Mouse (Mus musculus) gastrocnemius, postnatal 36 days (tissue): Measurements from ENCODE around the gene Prdm2. TPM values are rescaled to one million over a fixed set of nuclear protein-coding genes. Genes with fewer than 3 reads are reported as not detected.

Experiments used
- DNase-seq, 2 experiments: peaks; one replicate each; pipeline ENCODE4 v3.0.0; 2022
- intact Hi-C: fragments of 180-260 bp; cut with DNase I; formaldehyde crosslinking; loops from one replicate; pipeline ENCODE4 v1.15.1; 2025
- total RNA-seq, 2 experiments: library from RNA; stranded (reverse); gene quantifications; 2 replicates each; pipeline ENCODE4 v1.2.3; 2021

Prdm2 gene
- total RNA-seq, 2 experiments from 2014 or later, result 17.9 to 19.7 TPM

DNA sequence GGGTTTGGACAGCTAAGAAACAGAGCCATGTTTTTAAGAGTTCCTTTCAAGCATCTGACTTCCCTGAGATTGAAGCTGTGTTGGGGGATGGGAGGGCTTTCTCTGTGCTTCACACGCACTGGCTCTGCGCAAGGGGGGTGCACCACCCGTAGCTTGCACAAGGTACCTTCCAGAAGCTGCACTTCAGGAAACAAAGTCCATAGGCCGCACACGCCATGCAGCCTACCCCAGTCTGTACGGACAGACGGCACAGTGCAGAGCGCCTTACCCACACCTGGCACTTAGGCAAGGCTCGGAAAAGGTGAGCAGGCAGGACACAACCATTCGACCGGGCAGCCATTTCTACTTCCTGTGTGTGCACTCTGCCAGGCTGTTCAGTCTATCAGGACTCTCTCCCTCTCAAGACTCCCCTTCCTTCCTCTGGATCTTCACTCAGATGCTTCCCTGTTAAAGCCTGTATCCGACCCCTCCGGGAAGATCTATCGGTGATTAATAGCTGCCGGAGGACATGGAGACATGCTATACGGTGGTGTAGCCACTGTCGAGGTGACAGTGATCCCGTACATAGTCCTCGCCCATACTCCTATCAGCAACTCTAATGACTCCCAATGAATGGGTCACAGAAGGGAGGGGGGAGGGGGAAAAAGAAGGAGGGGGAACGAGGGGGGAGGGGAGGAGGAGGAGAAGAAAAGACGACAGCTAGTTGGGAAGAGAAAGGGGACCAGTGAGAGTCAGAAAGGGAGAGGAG, 98.4 kb downstream of the Prdm2 start:
- intact Hi-C loops, result loop anchor here (5.0 kb wide), 1 partner anchor 87 kb away; no protein-coding TSS in a partner anchor
- no peak for DNase-seq

DNA sequence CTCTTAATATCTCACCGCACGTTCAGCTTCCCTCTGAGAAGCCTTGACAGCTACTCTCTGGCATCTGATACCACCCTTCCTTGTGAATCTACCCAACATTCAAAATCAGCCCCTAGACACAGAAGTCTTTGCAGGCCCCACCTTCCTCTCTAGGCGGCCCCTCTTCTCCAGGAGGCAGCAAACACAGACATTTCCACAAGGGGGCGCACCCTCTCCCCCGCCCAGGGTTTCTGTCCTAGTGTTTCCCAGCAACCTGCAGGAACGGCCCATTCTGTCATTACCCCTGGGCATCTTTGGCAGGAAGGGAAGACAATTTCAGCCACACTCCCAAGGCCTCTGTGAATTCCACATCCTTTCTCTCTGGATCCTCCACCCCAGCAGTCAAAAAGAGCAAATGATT, 99.8 kb downstream of the Prdm2 start:
- intact Hi-C loops, result loop anchor here (2.0 to 5.0 kb wide), 2 partner anchors 86 to 126 kb away; no protein-coding TSS in a partner anchor
- peak; percentile 64 to 71 for DNase-seq

DNA sequence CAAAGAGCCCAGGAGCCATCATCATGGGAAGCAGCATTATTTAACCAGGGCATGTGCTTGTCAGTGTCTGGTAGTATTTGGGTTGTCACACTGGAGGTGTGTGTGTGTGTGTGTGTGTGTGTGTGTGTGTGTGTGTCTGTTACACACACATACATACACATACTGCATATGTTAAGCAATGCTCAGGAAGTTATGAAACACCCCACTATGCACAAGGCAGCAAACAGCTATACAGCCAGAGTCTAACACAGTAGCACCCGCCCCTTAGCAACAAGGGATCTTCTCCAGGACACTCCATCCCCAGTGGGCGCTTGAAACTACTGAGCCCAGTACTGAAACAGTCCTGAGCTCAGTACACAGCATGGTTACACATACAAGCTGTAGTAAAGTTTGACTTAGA, 100.4 kb downstream of the Prdm2 start:
- intact Hi-C loops, result loop anchor here (2.0 to 5.0 kb wide), 2 partner anchors 85 to 126 kb away; no protein-coding TSS in a partner anchor
- DNase-seq, result no peak

DNA sequence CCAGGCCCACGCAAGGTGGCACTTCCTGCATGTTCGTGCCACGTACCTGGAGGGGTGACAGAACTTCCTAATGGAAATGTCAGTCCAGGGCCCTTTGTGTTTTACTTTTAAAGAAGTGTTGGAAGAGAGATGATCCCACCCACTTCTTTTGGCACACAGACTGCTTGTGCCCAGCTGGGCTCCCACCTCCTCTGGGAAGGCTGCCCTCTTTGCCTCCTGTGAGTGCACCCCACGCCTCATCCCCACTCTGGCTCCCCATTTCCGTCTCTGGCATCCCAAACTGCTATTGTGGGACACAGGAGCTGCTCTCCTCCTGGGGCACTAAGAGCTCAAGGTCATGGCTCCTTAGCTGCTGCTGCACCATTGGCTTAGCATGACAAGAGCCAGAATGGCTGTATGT, 100.9 kb downstream of the Prdm2 start:
- intact Hi-C loops, result loop anchor here (2.0 to 5.0 kb wide), 2 partner anchors 85 to 127 kb away; no protein-coding TSS in a partner anchor
- no peak for DNase-seq

DNA sequence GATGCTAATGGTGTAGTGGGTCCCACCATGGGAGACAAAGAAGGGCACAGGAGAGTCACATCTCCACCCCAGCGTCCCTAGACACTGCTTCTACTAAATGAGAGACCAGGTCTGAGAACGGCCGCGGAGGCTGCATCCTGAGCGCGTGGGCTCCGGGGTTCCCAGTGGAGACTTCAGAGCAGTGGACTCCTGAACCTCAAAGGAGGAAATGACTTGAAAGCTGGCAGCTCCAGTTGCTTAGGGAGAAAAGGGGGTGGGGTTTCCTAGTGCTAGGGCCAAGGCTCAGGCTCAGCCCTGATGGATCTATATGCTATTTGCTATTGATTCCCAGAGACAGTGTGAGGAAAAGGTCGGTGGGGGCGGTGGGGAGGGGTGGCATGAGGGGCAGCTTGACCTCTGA, 104.2 kb downstream of the Prdm2 start:
- DNase-seq, result no peak
- intact Hi-C loops, result no loop called here

DNA sequence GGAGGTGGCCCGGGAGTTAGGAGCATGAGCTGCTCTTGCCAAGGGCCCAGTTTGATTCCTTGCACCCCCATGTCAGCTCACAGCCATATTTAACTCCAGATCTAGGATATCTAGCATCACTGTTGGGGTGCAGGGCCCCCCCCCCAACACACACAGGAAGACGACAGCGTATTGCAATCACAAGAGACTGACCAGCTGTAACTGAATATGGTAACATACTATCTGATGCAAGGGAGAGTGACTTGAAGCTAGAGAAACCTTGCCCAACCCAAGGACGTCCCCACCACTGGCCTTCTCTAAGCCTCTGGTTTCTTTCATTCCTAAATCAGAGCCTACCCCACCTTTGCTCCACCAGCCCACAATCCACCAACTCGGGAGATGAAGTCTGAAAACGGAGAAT, 105.8 kb downstream of the Prdm2 start:
- no peak for DNase-seq
- intact Hi-C loops, result no loop called here

DNA sequence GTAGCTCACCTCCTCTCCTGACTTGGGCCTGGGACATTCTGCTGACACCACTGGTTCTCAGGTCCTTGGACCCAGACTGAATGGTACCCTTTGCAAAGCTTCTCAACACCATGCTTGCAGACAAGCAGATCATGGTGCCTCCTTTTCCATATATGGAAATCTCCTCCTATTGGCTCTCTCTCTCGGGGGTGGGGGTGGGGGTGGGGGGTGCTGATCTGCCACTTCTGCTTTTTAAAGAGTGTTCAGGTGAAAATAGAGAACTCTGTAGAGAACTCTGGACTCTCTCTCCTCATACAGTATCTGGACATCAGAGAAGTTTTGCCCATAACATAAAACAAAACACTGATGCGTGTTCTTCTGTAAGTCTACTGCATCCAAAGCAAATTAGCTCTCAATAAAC, 106.2 kb downstream of the Prdm2 start:
- DNase-seq, result no peak
- intact Hi-C loops, result no loop called here

DNA sequence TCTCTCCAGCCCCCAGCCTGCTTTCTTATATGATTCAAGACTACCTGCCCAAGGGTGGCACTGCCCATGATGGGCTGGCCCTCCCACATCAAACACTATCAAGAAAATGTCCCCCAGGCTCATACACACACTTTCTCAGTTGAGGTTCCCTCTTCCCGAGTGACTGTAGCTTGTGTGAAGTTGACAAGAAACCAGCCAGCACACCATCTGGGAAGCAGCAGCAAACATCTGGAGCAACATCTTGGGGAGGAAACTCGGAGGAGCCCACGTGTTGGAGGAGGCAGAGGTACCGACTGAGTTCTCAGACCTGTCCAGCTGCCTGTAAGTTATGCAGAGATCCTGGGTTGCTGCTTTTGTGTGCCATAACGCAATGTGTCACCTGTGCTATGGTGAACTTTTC, 108.1 kb downstream of the Prdm2 start:
- intact Hi-C loops, result no loop called here
- no peak for DNase-seq

DNA sequence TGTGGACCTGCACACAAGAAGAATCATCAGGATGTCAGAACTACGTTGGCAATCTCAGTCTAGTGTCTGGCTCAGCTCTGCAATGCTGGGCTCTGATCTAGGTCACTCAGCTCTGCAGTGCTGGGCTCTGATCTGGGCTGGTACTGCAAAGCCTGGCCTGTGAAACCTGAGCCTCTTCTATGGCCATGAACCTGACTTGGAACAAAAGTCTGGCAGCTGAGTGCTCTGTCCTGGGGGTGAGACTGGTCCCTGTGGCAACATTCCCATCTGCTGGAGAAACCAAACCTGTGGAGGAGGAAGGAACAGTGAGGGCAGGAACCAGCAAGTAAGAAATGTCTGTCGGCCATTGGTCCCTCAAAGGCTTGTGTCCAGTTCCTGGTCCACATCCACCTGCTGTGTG, 109.0 kb downstream of the Prdm2 start:
- intact Hi-C loops, result no loop called here
- DNase-seq, result no peak

DNA sequence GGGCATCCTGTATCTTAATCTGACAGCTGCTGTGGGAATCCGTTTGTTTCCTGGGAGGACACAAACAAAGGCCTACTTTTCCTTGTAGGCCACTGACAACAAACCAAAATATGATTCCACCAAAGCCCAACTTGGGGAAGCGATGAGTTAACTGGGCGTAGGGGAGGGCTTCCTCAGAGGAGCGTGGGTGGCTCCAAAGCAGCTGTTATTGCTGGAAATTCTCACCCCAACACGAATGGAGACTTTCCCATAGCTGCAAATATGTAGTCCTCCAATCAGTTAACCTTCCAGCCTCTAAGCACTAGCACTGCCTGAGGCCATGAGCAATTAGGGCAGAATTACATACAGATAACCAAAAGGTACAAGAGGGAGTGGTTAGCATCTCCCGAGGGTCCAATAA, 112.6 kb downstream of the Prdm2 start:
- DNase-seq, result no peak
- intact Hi-C loops, result no loop called here

DNA sequence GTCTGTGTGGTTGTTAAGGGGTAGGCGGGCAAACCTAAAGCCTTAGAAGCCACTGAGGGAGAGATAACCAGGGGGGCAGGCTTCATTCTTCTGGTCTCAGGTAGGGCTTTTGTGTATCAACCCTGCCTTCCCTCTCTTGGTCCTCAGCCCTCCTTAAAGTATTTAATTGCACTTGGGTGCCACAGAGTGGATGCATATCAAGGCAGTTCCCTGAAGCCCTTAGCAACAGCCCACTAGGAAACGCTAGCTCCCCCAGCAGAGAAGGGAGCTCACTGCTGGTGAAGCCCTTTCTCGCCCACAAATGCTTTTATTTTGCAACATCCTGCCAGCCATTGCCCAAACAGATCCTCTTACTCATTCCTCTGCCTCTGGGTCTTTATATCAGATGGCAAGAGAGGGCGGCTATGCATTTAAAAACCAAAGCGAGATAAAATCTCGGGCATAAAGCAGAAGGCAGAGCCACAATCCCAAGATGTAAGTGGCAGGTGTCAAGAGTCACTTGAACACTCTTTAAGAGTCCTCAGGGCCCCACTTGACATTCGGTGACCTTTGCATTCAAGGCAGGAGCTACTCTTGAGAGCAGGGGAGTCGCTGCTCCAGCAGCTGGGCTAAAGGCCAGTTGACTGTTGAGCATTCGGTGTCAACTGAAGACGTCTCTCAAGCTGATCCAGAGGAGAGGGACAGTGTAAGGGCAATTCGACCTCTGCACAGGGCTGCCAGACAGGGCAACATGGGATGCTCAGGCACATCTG, 113.3 kb downstream of the Prdm2 start:
- DNase-seq, result no peak
- intact Hi-C loops, result no loop called here

DNA sequence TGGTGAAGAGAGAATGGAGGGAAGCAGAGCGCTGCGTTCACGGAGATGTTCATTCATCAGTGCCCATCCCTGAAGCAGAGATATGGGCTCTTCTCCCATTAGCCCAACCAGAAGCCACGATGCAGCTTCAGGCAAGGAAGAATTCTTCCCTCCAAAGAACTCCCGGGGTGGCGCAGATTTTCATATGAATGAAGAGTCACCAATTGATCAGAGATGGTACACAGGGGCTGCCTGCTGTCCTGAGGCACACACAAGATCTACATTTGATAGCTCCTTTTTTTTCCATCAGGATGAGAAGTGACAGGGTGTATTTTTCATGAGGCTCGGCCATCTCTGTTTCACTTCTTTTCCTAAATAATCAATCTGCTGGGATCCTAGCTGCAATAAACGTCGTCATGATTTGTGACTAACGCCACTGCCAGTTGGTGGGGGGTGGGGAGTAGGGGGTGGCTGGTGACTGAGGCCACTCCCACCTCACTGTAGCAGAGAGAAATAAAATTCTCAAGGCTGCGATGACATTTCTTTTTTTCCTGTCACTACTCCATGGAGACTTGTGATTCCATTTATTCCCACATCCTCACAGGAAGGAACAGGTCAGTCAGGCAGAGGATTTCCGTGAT, 120.6 kb downstream of the Prdm2 start:
- intact Hi-C loops, result no loop called here
- DNase-seq, result no peak

DNA sequence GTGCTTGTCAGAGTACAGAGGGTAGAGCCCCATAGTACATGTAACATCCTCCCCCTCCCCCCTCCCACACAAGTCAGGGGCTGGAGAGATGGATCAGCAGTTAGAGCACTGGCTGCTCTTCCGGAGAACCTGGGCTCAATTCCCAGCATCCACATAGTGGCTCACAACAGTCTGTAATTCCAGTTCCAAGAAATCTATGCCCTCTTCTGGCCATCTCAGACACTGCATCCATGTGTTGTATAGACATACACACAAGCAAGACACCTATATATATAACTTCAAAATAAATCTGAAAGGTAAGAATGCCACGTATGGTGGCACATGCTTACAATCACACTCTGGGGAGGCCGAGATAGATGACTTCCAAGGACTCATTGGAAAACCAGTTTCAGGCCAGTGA, 122.2 kb downstream of the Prdm2 start:
- DNase-seq, result no peak
- intact Hi-C loops, result no loop called here

DNA sequence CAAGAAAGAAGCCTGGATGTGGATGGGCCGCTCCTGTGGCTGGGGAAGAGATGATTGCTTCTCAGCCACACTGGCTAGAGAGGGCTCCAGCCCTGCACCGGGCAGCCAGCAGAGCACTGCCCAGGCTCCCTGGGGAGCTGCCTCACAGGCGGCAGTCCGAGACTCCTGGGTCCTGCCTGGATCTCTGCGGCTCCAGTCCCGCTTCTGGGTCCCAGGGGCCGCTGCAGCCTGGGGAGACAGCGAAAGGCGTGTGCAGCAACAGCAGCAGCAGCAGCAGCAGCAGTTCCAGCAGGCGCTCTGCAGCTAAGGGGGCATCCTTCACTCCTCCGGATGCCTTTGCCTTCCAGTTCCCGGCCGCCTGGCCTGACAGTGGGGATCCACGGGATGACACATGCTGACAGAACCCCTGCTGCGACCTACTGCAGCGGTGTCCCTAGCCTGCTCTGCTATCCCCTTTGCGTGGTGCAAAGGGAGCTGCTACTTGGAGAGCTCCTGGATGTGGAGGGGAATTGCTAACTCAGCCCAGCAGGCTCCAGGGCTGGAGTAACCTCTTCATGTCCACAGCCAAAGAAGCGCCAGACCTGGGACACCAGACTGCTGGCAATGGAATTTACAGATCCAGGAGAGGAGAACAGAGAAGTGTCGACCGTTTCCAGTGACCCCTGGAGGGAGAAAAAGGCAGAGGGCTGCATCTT, 138.6 kb downstream of the Prdm2 start:
- intact Hi-C loops, result no loop called here
- peak in 1 of 2 experiments; percentile 7 for DNase-seq

DNA sequence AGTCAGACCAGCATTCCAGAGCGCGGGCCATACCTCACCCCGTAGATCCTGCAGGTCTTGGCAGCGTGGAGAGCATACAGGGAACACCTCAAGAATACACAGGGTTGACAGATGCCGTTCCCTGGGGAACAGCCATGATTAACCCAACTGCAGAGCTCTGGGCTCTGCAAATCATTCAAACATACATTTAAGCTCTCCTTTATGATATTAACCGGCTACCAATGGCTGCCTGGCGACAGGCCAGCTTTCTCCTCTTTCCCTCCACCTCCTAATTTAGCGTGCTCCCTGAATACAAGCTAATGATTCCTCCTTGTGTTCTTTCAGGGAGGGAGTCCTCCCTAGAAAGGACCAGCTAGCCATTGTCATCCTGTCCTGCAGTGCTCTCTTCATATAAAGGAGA, 141.0 kb downstream of the Prdm2 start:
- intact Hi-C loops, result no loop called here
- no peak for DNase-seq

DNA sequence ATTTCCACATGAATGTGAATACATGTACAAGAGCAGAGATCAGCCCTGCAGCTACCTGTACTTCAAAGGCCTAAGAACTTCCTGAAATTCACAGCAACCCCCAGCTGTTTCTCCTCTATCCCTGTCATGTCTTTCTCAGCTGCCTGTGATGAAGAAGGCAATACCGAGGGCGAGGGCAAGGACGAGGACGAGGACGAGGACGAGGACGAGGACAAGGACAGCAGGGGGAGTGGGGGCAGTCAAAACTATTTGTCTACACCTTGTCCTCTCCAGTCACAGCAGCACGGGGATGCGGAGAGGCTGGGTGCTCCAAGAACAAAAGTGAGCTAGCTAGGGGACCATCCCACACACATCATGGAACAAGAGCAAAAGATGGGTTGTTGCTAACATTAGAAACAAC, 145.8 kb downstream of the Prdm2 start:
- DNase-seq, result no peak
- intact Hi-C loops, result no loop called here

DNA sequence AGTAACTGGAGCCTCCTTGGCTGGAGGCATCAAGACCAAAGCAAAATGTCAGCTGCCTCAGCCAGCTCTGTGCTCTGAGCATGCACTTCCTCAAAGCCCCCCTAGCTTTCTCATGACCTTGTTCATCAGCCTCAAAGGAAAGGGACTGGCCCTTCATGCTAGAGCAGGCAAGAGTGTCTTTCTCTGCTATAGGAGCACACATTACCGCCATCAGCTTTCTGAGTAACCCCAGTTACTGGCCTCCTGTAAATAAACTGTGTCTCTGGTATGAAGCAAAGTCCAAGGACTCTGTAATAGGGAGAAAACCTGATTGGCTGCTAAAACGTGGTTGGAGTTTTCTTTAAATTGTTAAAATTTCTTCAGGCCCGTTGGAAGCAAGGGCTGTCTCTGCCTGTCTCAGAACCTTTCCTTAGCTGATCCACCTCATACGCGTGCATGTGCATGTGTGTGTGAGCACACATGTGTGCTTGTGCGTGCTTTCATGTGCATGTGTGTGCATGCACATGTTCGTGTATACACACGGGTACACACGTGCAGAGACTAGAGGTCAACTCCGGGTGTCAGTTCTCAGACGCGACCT, 153.9 kb downstream of the Prdm2 start:
- intact Hi-C loops, result no loop called here
- no peak for DNase-seq
